Mouse (Mus musculus) midbrain, embryonic 15.5 days (tissue): Measurements from ENCODE around the gene Gzmn. TPM values are rescaled to one million over a fixed set of nuclear protein-coding genes. Genes with fewer than 3 reads are reported as not detected.
"Not testable (repeated sequence)": the region's sequence is repeated elsewhere in the genome, so short reads cannot be mapped to it uniquely, and the experiment has no call there.

Source experiments
- ATAC-seq: fragments of 200-750 bp; cut with Nextera tagmentation; replicated peaks from 2 replicates; pipeline ENCODE4 v1.8.0; 2017; ENCODE audit warnings: moderate TSS enrichment
- H3K27ac ChIP-seq: fragments of 300-500 bp; sonication (generic); 2 replicates; pipeline ENCODE4 v1.5.1; 2015; ENCODE audit warnings: mild to moderate bottlenecking, inconsistent platforms
- H3K27me3 ChIP-seq: fragments of 300-500 bp; sonication (generic); replicated peaks from 2 replicates; pipeline ENCODE4 v1.6.1; 2015; ENCODE audit warnings: inconsistent platforms
- H3K36me3 ChIP-seq: fragments of 300-500 bp; sonication (generic); replicated peaks from 2 replicates; pipeline ENCODE4 v1.6.1; 2015; ENCODE audit warnings: inconsistent platforms
- H3K4me1 ChIP-seq: fragments of 300-500 bp; sonication (generic); 2 replicates; pipeline ENCODE4 v1.6.1; 2015; ENCODE audit warnings: inconsistent platforms
- H3K4me2 ChIP-seq: fragments of 300-500 bp; sonication (generic); 2 replicates; pipeline ENCODE4 v1.6.1; 2015; ENCODE audit warnings: inconsistent platforms, mild to moderate bottlenecking, moderate library complexity
- H3K4me3 ChIP-seq: fragments of 300-500 bp; sonication (generic); 2 replicates; pipeline ENCODE4 v1.5.1; 2015; ENCODE audit warnings: mild to moderate bottlenecking, inconsistent platforms
- H3K9ac ChIP-seq: fragments of 300-500 bp; sonication (generic); 2 replicates; pipeline ENCODE4 v1.6.1; 2015; ENCODE audit warnings: mild to moderate bottlenecking, inconsistent platforms
- H3K9me3 ChIP-seq: fragments of 300-500 bp; sonication (generic); 2 replicates; pipeline ENCODE4 v1.6.1; 2016; ENCODE audit warnings: inconsistent platforms
- WGBS: fragments of 180-500 bp; shearing (Covaris S2); methylation state at CpG from one replicate; pipeline ENCODE4 v1.1.7; 2015; ENCODE audit warnings: mixed read lengths; 5-methylcytosine and 5-hydroxymethylcytosine counted together
- polyA plus RNA-seq: library from polyadenylated mRNA; unstranded; fragments of >200 nt; fragmentation: Nextera tagmentation; extraction: Ambion mirVana; gene quantifications from 2 replicates; pipeline ENCODE4 v1.2.1, GENCODE M21; 2015

Gene Gzmn
- polyA plus RNA-seq: not detected in 2 replicates

DNA sequence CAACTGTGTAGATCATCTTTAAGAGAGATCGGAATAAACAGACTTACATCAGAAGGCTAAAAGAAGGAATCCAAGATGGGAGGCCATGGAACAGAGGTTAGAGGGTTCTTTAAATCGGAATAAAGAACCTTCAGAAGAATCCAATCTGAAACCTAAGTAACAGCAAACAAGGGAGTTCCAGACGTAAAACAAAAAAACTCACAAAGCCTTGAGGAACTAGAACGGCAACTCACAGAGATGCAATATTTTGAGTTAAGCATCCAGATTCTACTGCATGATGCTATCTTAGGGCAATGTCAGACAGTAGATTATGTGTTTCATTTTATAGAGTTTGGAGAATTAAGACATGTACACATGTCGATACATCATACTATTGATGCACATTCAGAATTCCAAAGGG, at the start of gene Gzmn:
TSS of gene Gzmn (minus strand) at position 101 of the 400 bp plus-strand sequence.
- H3K9ac ChIP-seq: no peak within 1 kb of the TSS
- no peak within 1 kb of the TSS for H3K27ac ChIP-seq
- H3K4me3 ChIP-seq: no peak within 1 kb of the TSS
- H3K4me2 ChIP-seq: no peak within 1 kb of the TSS
- no peaks in the 10 kb centered on the region for H3K27me3 ChIP-seq
- no peaks in the 10 kb centered on the region for H3K36me3 ChIP-seq
- no peaks in the 10 kb centered on the region for H3K9me3 ChIP-seq
- no peak for ATAC-seq
- WGBS: 91% methylated on average over 5 of the region's 5 CpGs
- H3K4me1 ChIP-seq: no peaks in the 10 kb centered on the region

DNA sequence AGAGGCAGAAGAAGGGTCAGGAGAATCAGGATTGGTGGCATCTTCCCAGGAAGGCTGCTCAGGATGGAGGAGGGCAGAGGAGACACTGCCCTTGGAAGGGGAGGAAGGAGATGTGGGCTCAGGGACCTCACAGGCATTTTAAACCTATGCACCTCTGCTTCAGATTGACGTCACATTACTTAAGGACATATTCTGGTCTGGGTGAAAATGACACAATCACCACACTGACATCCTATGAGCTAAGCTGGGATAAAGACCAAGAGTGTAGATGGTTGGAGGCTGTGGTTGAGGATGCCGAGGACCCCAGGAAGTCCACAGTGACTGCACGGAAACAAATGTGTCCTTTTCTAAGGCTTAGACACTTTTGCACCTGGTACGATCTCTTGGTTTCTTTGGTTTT, 36.9 kb upstream of the Gzmn start, which contains the start of gene Gzmf:
TSS of gene Gzmf (minus strand) at position 101 of the 400 bp plus-strand sequence.
- no peak within 1 kb of the TSS for H3K9ac ChIP-seq
- no peaks in the 10 kb centered on the region for H3K36me3 ChIP-seq
- no peak within 1 kb of the TSS for H3K27ac ChIP-seq
- no peaks in the 10 kb centered on the region for H3K27me3 ChIP-seq
- H3K4me1 ChIP-seq: no peaks in the 10 kb centered on the region
- H3K4me2 ChIP-seq: no peak within 1 kb of the TSS
- ATAC-seq: no peak
- WGBS: 83% methylated on average over 4 of the region's 4 CpGs
- H3K9me3 ChIP-seq: no peaks in the 10 kb centered on the region
- no peak within 1 kb of the TSS for H3K4me3 ChIP-seq

DNA sequence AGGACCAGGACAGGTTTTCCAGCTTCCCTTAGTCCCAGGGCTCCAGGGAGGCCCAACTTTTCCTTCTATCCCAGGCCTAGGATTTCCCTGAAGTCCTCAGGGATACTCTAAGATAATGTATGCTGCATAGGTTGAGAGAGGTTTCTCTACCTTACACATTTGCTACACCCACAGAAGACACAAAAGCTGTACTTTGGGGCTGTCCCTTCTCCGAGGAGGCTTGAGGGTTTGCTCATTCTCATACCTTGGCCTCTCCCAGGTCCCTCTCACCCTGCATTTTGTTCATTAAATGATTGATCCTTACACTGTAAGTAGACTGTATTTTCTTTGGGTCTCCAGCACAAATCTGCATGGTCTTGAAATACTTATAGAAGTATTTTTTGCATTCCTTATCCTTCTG, 31.2 kb upstream of the Gzmn start:
- H3K9me3 ChIP-seq: no peaks in the 10 kb centered on the region
- no peaks in the 10 kb centered on the region for H3K36me3 ChIP-seq
- no peak for ATAC-seq
- no peak overlapping the region for H3K27ac ChIP-seq
- WGBS: 72% methylated on average over 1 of the region's 1 CpGs
- H3K4me3 ChIP-seq: no peak overlapping the region
- H3K9ac ChIP-seq: no peak overlapping the region
- H3K4me1 ChIP-seq: no peaks in the 10 kb centered on the region
- no peaks in the 10 kb centered on the region for H3K27me3 ChIP-seq
- no peak overlapping the region for H3K4me2 ChIP-seq

DNA sequence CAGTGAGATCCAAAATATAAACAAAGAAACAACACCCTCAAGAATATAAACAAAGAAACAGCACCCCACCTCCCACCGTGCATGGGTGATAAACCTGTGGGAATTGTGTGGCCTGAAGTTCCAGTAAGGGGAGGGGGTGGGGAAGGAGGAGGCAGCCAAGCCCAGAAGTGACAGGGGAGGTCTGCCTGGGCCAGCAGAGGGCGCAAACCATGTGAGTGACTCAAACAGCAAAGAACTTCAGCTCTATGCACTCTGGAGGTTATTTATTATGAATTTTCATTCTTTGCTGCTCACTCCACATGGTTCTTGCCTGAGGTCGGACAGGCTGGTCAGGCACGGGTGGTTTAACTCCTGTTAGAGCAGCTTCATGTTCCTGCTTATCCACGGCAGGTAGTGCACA, 30.6 kb upstream of the Gzmn start:
- H3K9me3 ChIP-seq, H3K27ac ChIP-seq, H3K4me2 ChIP-seq, ATAC-seq, H3K9ac ChIP-seq, H3K27me3 ChIP-seq, H3K4me1 ChIP-seq, H3K4me3 ChIP-seq, H3K36me3 ChIP-seq: not testable (repeated sequence)
- 34% methylated on average over 5 of the region's 5 CpGs for WGBS

DNA sequence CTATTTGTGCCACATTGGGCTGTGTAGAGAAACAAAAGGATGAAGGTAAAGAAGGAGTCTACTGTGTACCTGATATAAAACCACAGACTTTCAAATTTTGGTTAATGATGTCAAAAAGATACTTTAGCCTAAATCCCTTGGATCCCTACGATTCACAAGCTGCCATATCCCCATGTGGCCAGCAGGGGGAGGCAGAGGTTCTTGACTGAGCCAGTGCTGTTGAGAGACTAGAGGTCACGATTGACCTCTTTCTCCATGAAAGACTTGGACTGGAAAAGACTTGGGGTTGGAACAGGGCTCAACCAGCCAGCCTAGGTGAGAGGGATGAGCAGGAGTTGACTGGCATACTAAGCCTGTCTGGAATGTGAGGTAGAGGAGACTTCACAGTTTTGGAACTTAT, 29.6 kb upstream of the Gzmn start:
- no peaks in the 10 kb centered on the region for H3K9me3 ChIP-seq
- H3K4me1 ChIP-seq: no peaks in the 10 kb centered on the region
- no peak overlapping the region for H3K4me3 ChIP-seq
- no peaks in the 10 kb centered on the region for H3K36me3 ChIP-seq
- H3K27me3 ChIP-seq: no peaks in the 10 kb centered on the region
- no peak overlapping the region for H3K4me2 ChIP-seq
- WGBS: 11% methylated on average over 2 of the region's 2 CpGs
- no peak overlapping the region for H3K9ac ChIP-seq
- no peak for ATAC-seq
- H3K27ac ChIP-seq: no peak overlapping the region

GRCm38 (mm10) chr14:56186946-56187345, 12.5 kb upstream of the Gzmn start:
- H3K36me3 ChIP-seq: no peaks in the 10 kb centered on the region
- no peaks in the 10 kb centered on the region for H3K27me3 ChIP-seq
- no peaks in the 10 kb centered on the region for H3K9me3 ChIP-seq
- no peaks in the 10 kb centered on the region for H3K4me1 ChIP-seq
- ATAC-seq: no peak
- H3K9ac ChIP-seq: no peak overlapping the region
- no peak overlapping the region for H3K27ac ChIP-seq
- WGBS: 56% methylated on average over 6 of the region's 6 CpGs
- no peak overlapping the region for H3K4me3 ChIP-seq
- no peak overlapping the region for H3K4me2 ChIP-seq

- Histone ChIP-seq H3K9ac (no peak overlapping the region), H3K27ac (no peak overlapping the region), H3K27me3 (no peaks in the 10 kb centered on the region), H3K36me3 (no peaks in the 10 kb centered on the region), H3K4me2 (no peak overlapping the region), H3K9me3 (no peaks in the 10 kb centered on the region), H3K4me1 (no peaks in the 10 kb centered on the region), H3K4me3 (no peak overlapping the region)
- WGBS: 79% methylated on average over 5 of the region's 5 CpGs
- no peak for ATAC-seq
These were observed 12.1 kb upstream of the Gzmn start for GRCm38 (mm10) chr14:56186521-56186920.

GRCm38 (mm10) chr14:56177651-56178050, 3.3 kb upstream of the Gzmn start:
- not testable (repeated sequence) for H3K9ac ChIP-seq, H3K27me3 ChIP-seq, H3K9me3 ChIP-seq, H3K4me2 ChIP-seq, H3K27ac ChIP-seq, H3K4me1 ChIP-seq, ATAC-seq, H3K4me3 ChIP-seq, H3K36me3 ChIP-seq
- WGBS: 30% methylated on average over 8 of the region's 8 CpGs

DNA sequence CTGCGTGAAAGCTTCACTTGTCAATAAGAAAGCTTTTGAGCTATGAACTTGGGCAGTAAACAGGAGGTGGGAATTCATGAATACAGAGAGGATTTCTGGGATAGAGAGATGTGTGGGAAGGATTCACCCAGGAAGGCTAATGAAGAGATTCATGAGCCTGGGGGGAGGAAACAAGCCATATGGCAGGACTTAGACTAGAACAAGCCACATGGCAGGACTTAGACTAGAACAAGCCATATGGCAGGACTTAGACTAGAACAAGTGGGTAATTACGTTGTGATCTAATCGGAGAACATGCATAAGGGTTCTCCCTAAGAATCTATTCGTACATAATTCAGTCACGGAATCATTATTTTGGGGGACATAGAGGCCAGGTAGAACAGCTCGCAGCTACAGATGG, 1.0 kb downstream of the Gzmn start:
- Histone ChIP-seq H3K4me3 (no peak overlapping the region), H3K9ac (no peak overlapping the region), H3K27me3 (no peaks in the 10 kb centered on the region), H3K4me2 (no peak overlapping the region), H3K4me1 (no peaks in the 10 kb centered on the region), H3K9me3 (no peaks in the 10 kb centered on the region), H3K36me3 (no peaks in the 10 kb centered on the region), H3K27ac (no peak overlapping the region)
- no peak for ATAC-seq
- WGBS: 92% methylated on average over 6 of the region's 6 CpGs

DNA sequence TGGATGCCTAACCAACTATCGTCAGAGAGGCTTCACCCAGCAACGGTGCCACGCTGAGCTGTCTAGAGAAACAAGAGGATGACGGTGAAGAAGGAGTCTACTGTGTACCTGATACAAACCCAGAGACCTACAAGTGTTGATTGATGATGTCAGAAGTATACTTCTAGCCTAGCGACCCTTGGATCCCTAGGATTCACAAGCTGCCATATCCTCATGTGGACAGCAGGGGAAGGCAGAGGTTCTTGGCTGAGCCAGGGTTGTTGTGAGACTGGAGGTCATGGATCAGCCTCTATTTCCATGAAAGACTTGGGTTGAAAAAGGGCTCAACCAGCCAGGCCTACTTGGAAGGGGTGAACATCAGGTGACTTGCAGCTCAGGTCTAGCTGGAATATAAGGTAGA, 1.7 kb downstream of the Gzmn start:
- 93% methylated on average over 5 of the region's 5 CpGs for WGBS
- no peak overlapping the region for H3K27ac ChIP-seq
- H3K9ac ChIP-seq: no peak overlapping the region
- H3K4me3 ChIP-seq: no peak overlapping the region
- no peak for ATAC-seq
- H3K4me1 ChIP-seq: no peaks in the 10 kb centered on the region
- no peaks in the 10 kb centered on the region for H3K9me3 ChIP-seq
- no peaks in the 10 kb centered on the region for H3K36me3 ChIP-seq
- no peaks in the 10 kb centered on the region for H3K27me3 ChIP-seq
- H3K4me2 ChIP-seq: no peak overlapping the region

GRCm38 (mm10) chr14:56168009-56168408, 6.4 kb downstream of the Gzmn start:
- H3K4me3 ChIP-seq: no peak overlapping the region
- no peak overlapping the region for H3K4me2 ChIP-seq
- H3K9ac ChIP-seq: no peak overlapping the region
- H3K9me3 ChIP-seq: no peaks in the 10 kb centered on the region
- H3K27ac ChIP-seq: no peak overlapping the region
- 88% methylated on average over 6 of the region's 6 CpGs for WGBS
- ATAC-seq: no peak
- H3K36me3 ChIP-seq: no peaks in the 10 kb centered on the region
- H3K27me3 ChIP-seq: no peaks in the 10 kb centered on the region
- H3K4me1 ChIP-seq: no peaks in the 10 kb centered on the region

- ATAC-seq: no peak
- Histone ChIP-seq H3K4me1 (no peaks in the 10 kb centered on the region), H3K9ac (no peak overlapping the region), H3K9me3 (no peaks in the 10 kb centered on the region), H3K27ac (no peak overlapping the region), H3K4me3 (no peak overlapping the region), H3K4me2 (no peak overlapping the region), H3K36me3 (no peaks in the 10 kb centered on the region), H3K27me3 (no peaks in the 10 kb centered on the region)
- WGBS: 91% methylated on average over 2 of the region's 2 CpGs
These were observed 12.3 kb downstream of the Gzmn start for GRCm38 (mm10) chr14:56162109-56162508.

DNA sequence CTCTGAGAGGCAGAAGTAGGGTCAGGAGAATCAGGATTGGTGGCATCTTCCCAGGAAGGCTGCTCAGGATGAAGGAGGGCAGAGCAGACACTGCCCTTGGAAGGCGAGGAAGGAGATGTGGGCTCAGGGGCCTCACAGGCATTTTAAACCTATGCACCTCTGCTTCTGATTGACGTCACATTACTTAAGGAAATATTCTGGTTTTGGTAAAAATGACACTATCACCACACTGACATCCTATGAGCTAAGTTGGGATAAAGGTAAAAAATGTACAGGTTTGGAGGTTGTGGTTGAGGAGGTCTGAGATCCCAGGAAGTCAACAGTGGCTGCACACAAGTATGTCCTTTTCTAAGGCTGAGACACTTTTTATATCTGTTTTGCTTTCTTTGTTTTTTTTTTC, 14.9 kb downstream of the Gzmn start, which contains the start of gene Gzmg:
TSS of gene Gzmg (minus strand) at position 101 of the 400 bp plus-strand sequence.
- ATAC-seq, H3K36me3 ChIP-seq, H3K4me2 ChIP-seq, H3K9me3 ChIP-seq, H3K4me3 ChIP-seq, H3K4me1 ChIP-seq, H3K9ac ChIP-seq, H3K27ac ChIP-seq, H3K27me3 ChIP-seq: not testable (repeated sequence)
- WGBS: 80% methylated on average over 2 of the region's 2 CpGs
